Mouse (Mus musculus): ENCODE measurements around the gene Slk. TPM values are rescaled to one million over a fixed set of nuclear protein-coding genes. Genes with fewer than 3 reads are reported as not detected.

The Slk gene
- polyA plus RNA-seq, 1 experiment from 2014 or later: 4.7 TPM

DNA sequence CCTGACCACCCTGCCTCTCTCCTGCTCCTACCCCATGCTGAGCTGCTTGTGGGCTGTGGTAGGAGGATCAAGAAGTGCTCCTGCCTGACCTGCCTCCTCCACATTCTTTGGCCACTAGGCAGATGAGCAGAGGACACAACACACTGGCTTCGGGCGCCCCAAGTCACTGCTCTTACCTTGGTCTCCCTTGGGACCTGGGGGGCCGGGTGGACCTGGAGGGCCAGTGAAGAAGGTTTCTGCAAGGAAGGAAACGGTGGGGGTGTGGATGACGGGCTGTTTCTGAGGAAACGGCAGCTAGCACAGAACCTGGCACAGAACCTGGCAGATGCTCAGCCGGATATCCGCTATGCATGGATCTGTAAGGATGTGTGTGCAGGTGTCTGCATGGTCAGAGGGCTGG lies 73.7 kb downstream of the Slk start:
- H3K4me3 ChIP-seq (ENCODE audit: low read depth, low read length): no peak overlapping the region
- no peaks in the 10 kb centered on the region for H3K27me3 ChIP-seq (ENCODE audit: control insufficient read depth, insufficient read depth, low read depth, low read length)
- H3K27ac ChIP-seq (ENCODE audit: low read length): no peak overlapping the region
- no peak overlapping the region for H3K9ac ChIP-seq (ENCODE audit: low read depth, low read length)
- ATAC-seq: no peak
- no peak overlapping the region for H3K4me2 ChIP-seq (ENCODE audit: low read length)
- WGBS: 88% methylated on average over 8 of the region's 8 CpGs
- H3K36me3 ChIP-seq (ENCODE audit: control insufficient read depth, insufficient read depth, low read length): no peaks in the 10 kb centered on the region
- H3K9me3 ChIP-seq (replicated peaks; ENCODE audit: control insufficient read depth, low read length, poor library complexity, severe bottlenecking): no peaks in the 10 kb centered on the region
- no peaks in the 10 kb centered on the region for H3K4me1 ChIP-seq (ENCODE audit: control insufficient read depth, insufficient read depth, low read length)

DNA sequence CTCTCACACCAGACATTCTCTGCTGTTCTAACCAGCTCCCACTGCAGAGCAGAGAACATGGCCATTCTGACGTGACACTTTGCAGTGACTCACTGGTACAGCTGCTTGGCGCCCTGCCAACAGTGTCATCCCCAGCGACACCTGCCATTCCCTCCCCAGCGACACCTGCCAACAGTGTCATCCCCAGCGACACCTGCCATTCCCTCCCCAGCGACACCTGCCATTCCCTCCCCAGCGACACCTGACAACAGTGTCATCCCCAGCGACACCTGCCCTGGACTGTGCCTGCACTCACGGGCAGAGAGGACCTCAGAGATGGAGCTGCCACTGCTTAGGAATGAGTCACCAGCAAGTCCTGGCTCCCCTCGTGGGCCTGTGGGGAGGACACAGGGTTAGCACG lies 75.4 kb downstream of the Slk start:
- H3K4me2 ChIP-seq (ENCODE audit: low read length): no peak overlapping the region
- H3K4me3 ChIP-seq (ENCODE audit: low read depth, low read length): no peak overlapping the region
- no peaks in the 10 kb centered on the region for H3K36me3 ChIP-seq (ENCODE audit: control insufficient read depth, insufficient read depth, low read length)
- H3K9me3 ChIP-seq (replicated peaks; ENCODE audit: control insufficient read depth, low read length, poor library complexity, severe bottlenecking): no peaks in the 10 kb centered on the region
- H3K4me1 ChIP-seq (ENCODE audit: control insufficient read depth, insufficient read depth, low read length): no peaks in the 10 kb centered on the region; the same call in 1 of the 2 replicates
- H3K27ac ChIP-seq (ENCODE audit: low read length): no peak overlapping the region
- ATAC-seq: no peak
- H3K27me3 ChIP-seq (ENCODE audit: control insufficient read depth, insufficient read depth, low read depth, low read length): no peaks in the 10 kb centered on the region
- 83% methylated on average over 11 of the region's 11 CpGs for WGBS
- H3K9ac ChIP-seq (ENCODE audit: low read depth, low read length): no peak overlapping the region

DNA sequence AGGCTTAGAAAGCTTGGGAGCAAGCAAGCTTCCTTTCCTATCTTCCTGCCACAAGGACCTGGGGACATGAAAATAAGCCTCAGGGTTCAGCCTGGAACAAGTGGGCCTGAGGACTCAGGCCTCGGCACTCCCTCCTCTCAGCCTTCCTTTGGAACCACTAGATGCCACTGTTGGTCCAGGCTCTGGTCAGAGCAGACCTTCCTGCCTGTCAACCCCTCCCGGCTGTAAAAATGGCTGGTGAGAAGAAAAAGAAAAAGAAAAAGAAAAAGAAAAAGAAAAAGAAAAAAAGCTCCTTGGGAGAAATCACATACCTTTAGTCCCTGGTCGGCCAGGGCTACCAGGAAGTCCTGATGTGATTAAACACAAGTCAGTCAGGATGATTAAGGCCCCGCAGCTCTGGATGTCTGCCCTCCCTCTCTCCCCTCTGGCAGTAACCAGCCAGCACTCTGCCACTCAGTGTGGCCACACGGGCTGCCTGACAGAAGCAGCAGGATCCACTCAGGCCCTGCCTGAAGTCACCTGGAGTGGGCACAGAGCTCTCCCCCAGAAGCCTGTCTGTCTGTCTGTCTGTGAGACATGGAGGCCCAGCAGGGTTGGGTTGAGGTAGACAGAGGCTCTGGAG lies 79.5 kb downstream of the Slk start:
- H3K4me2 ChIP-seq (ENCODE audit: low read length): no peak overlapping the region
- 14% methylated on average over 5 of the region's 5 CpGs for WGBS
- H3K4me1 ChIP-seq (ENCODE audit: control insufficient read depth, insufficient read depth, low read length): no peaks in the 10 kb centered on the region; the same call in 1 of the 2 replicates
- H3K27me3 ChIP-seq (ENCODE audit: control insufficient read depth, insufficient read depth, low read depth, low read length): no peaks in the 10 kb centered on the region
- no peaks in the 10 kb centered on the region for H3K9me3 ChIP-seq (replicated peaks; ENCODE audit: control insufficient read depth, low read length, poor library complexity, severe bottlenecking)
- peak; percentile 85 for ATAC-seq
- H3K36me3 ChIP-seq (ENCODE audit: control insufficient read depth, insufficient read depth, low read length): no peaks in the 10 kb centered on the region
- no peak overlapping the region for H3K9ac ChIP-seq (ENCODE audit: low read depth, low read length)
- H3K4me3 ChIP-seq (ENCODE audit: low read depth, low read length): no peak overlapping the region
- no peak overlapping the region for H3K27ac ChIP-seq (ENCODE audit: low read length)

DNA sequence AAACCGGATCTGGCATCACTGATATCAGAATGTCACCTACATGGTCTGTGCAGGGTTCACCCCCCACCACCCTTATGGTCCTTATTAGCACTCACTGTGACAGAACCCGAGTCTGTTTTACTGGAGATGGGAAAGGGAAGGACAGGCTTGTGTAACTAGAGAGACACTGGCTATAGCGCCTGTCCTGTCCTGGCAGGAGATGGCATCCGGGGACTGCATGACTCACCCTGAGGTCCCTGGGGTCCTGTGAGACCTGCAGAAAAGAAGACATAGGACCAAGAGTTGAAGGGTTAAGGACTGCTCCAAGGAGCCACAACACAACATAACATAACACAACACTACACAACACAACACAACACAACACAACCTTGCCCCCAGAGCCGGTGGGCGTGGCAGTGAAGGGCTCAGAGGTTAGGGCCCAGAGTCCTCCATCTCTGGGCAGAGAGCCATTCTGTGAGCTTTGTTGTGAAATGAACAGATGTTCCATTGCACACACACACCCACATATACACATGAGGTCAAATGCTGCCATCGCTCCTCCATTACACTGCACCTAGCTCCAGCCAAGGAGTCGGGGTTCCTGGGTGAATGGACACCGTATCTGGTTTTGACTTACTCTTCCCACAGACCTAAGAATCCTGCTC lies 80.4 kb downstream of the Slk start:
- Histone ChIP-seq H3K27ac (ENCODE audit: low read length) (no peak overlapping the region), H3K9me3 (replicated peaks; ENCODE audit: control insufficient read depth, low read length, poor library complexity, severe bottlenecking) (no peaks in the 10 kb centered on the region), H3K27me3 (ENCODE audit: control insufficient read depth, insufficient read depth, low read depth, low read length) (no peaks in the 10 kb centered on the region), H3K36me3 (ENCODE audit: control insufficient read depth, insufficient read depth, low read length) (no peaks in the 10 kb centered on the region), H3K9ac (ENCODE audit: low read depth, low read length) (no peak overlapping the region), H3K4me1 (ENCODE audit: control insufficient read depth, insufficient read depth, low read length) (no peaks in the 10 kb centered on the region; the same call in 1 of the 2 replicates), H3K4me3 (ENCODE audit: low read depth, low read length) (no peak overlapping the region), H3K4me2 (ENCODE audit: low read length) (no peak overlapping the region)
- 87% methylated on average over 9 of the region's 9 CpGs for WGBS
- ATAC-seq: no peak; the same call in 1 of the 2 replicates

DNA sequence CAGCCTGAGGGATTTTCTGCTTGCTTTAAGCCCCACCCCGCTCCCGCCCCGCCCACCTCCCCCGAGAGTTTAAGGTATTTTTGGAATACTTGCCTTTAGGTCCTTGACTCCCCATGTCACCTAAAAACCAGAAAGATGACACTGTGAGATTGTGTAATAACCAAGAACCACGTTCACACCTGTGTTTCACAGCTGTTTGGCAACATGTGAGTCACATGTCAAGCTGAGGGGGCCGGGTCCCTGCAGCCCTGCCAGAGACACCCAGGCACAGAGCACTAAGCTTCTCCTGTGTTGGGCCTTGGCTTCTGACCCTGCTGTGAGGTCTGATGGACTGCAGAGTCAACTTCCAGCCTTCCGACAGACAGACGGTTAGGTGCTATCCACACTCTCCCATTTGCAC lies 88.1 kb downstream of the Slk start:
- Histone ChIP-seq H3K4me2 (ENCODE audit: low read length) (no peak overlapping the region), H3K9ac (ENCODE audit: low read depth, low read length) (no peak overlapping the region), H3K27ac (ENCODE audit: low read length) (no peak overlapping the region), H3K4me1 (ENCODE audit: control insufficient read depth, insufficient read depth, low read length) (no peaks in the 10 kb centered on the region), H3K4me3 (ENCODE audit: low read depth, low read length) (no peak overlapping the region), H3K9me3 (replicated peaks; ENCODE audit: control insufficient read depth, low read length, poor library complexity, severe bottlenecking) (no peaks in the 10 kb centered on the region), H3K27me3 (ENCODE audit: control insufficient read depth, insufficient read depth, low read depth, low read length) (no peaks in the 10 kb centered on the region), H3K36me3 (ENCODE audit: control insufficient read depth, insufficient read depth, low read length) (no peaks in the 10 kb centered on the region)
- 51% methylated on average over 8 of the region's 8 CpGs for WGBS
- ATAC-seq: no peak

DNA sequence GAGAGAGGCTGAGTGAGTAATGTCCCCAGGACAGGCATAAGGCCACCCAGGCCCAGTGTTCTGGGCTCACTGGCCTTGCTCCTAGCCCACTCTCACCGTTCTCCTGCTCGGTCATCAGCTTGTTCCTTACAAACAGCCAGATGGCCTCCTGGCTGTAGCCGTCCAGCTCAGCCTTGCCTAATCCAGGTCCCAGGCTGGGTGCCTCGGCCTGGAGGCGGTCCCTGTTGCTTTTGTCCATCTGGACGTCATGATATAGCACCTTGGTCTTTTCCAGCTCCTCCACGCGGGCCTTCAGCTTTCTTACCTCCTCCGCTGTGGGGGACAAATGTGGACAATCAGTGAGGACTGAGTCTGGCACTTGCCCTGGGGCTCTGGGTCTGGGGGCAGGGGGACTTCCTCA lies 88.9 kb downstream of the Slk start:
- no peaks in the 10 kb centered on the region for H3K36me3 ChIP-seq (ENCODE audit: control insufficient read depth, insufficient read depth, low read length)
- H3K4me1 ChIP-seq (ENCODE audit: control insufficient read depth, insufficient read depth, low read length): no peaks in the 10 kb centered on the region
- 68% methylated on average over 9 of the region's 9 CpGs for WGBS
- H3K9ac ChIP-seq (ENCODE audit: low read depth, low read length): no peak overlapping the region
- no peaks in the 10 kb centered on the region for H3K27me3 ChIP-seq (ENCODE audit: control insufficient read depth, insufficient read depth, low read depth, low read length)
- no peak for ATAC-seq
- no peak overlapping the region for H3K27ac ChIP-seq (ENCODE audit: low read length)
- H3K9me3 ChIP-seq (replicated peaks; ENCODE audit: control insufficient read depth, low read length, poor library complexity, severe bottlenecking): no peaks in the 10 kb centered on the region
- no peak overlapping the region for H3K4me2 ChIP-seq (ENCODE audit: low read length)
- no peak overlapping the region for H3K4me3 ChIP-seq (ENCODE audit: low read depth, low read length)

DNA sequence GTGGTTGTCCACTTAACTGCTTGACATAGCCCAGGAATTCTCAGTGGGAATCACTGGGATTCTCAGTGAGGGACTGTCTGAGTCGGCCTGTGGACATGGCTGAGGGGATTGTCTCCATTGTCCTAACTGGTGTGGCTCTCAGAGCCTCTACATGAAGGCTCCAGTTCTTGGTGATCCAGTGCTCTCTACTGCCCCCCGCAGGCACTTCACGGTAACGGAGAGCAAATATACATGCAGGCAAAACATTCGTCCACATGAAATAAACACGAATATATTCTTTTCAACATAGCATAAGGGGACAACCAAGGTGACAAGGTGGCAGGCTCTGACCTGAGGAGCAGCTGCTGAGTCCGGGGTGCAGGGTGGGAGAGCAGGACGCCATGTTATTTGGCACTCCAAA lies 94.9 kb downstream of the Slk start:
- WGBS: 35% methylated on average over 8 of the region's 8 CpGs
- no peaks in the 10 kb centered on the region for H3K27me3 ChIP-seq (ENCODE audit: control insufficient read depth, insufficient read depth, low read depth, low read length)
- H3K9me3 ChIP-seq (replicated peaks; ENCODE audit: control insufficient read depth, low read length, poor library complexity, severe bottlenecking): no peaks in the 10 kb centered on the region
- no peak overlapping the region for H3K9ac ChIP-seq (ENCODE audit: low read depth, low read length)
- H3K27ac ChIP-seq (ENCODE audit: low read length): no peak overlapping the region
- ATAC-seq: no peak
- no peak overlapping the region for H3K4me2 ChIP-seq (ENCODE audit: low read length)
- H3K4me3 ChIP-seq (ENCODE audit: low read depth, low read length): no peak overlapping the region
- H3K4me1 ChIP-seq (ENCODE audit: control insufficient read depth, insufficient read depth, low read length): no peaks in the 10 kb centered on the region
- H3K36me3 ChIP-seq (ENCODE audit: control insufficient read depth, insufficient read depth, low read length): no peaks in the 10 kb centered on the region

DNA sequence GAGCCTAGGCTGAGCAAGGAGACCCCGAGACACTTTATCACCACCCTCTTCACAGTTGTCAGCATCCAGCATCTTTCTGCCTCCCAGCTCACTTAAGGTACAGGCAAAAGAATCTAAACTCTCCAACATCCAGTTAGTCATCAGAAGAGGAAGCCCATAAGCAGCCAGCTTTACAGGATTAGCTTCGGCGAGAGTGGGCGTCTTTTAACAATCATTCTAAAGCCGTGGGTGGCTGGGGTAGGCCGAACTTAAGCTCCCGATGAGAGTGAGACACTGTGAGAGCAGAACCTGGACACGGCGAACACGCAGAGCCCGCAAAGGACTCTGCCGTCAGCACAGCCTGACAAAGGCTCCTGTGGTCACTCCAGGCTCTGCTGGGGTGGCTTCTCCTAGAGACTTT lies 99.2 kb downstream of the Slk start:
- Histone ChIP-seq H3K36me3 (ENCODE audit: control insufficient read depth, insufficient read depth, low read length) (no peaks in the 10 kb centered on the region), H3K9ac (ENCODE audit: low read depth, low read length) (no peak overlapping the region), H3K27ac (ENCODE audit: low read length) (no peak overlapping the region), H3K4me2 (ENCODE audit: low read length) (no peak overlapping the region), H3K4me1 (ENCODE audit: control insufficient read depth, insufficient read depth, low read length) (no peaks in the 10 kb centered on the region), H3K9me3 (replicated peaks; ENCODE audit: control insufficient read depth, low read length, poor library complexity, severe bottlenecking) (no peaks in the 10 kb centered on the region), H3K4me3 (ENCODE audit: low read depth, low read length) (no peak overlapping the region), H3K27me3 (ENCODE audit: control insufficient read depth, insufficient read depth, low read depth, low read length) (no peaks in the 10 kb centered on the region)
- WGBS: 51% methylated on average over 12 of the region's 12 CpGs
- no peak for ATAC-seq

DNA sequence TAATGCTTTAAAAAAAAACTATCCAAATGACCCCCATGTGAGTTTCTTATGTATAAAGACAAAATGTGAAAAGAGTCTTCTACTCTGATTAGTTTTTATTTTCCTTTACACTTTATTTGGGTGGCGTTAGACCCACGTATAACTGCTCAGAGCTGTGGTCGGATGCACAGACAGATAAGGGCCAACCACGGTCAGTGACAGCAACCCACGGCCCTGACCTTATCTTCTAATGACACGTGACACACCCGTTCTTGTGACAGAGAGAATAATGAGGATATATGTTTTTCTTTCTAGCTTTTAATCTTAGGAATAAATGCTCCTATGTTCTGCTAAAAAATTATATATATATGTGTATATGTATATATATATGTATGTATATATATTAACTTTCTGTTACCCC lies 110.1 kb downstream of the Slk start:
- H3K36me3 ChIP-seq (ENCODE audit: control insufficient read depth, insufficient read depth, low read length): no peaks in the 10 kb centered on the region
- H3K4me1 ChIP-seq (ENCODE audit: control insufficient read depth, insufficient read depth, low read length): no peaks in the 10 kb centered on the region

More for the DNA sequence above, 110.1 kb downstream of the Slk start:
- WGBS: 95% methylated on average over 7 of the region's 7 CpGs
- Histone ChIP-seq H3K27me3 (ENCODE audit: control insufficient read depth, insufficient read depth, low read depth, low read length) (no peaks in the 10 kb centered on the region), H3K27ac (ENCODE audit: low read length) (no peak overlapping the region), H3K4me2 (ENCODE audit: low read length) (no peak overlapping the region), H3K9me3 (replicated peaks; ENCODE audit: control insufficient read depth, low read length, poor library complexity, severe bottlenecking) (no peaks in the 10 kb centered on the region), H3K4me3 (ENCODE audit: low read depth, low read length) (no peak overlapping the region), H3K9ac (ENCODE audit: low read depth, low read length) (no peak overlapping the region)
- ATAC-seq: no peak
